Mouse (Mus musculus) megakaryocyte, embryonic 14.5 days (primary cell): Measurements from ENCODE around the gene Add3.

ENCODE experiments used
- FLI1 ChIP-seq: IDR thresholded peaks from 2 replicates; pipeline ENCODE4 v1.6.1; 2012; ENCODE audit warnings: low read length, inconsistent platforms, mixed read lengths
- GATA1 ChIP-seq: IDR thresholded peaks from 3 replicates; pipeline ENCODE4 v1.6.1; 2012; ENCODE audit warnings: mixed read lengths, low read length, inconsistent platforms, borderline replicate concordance

DNA sequence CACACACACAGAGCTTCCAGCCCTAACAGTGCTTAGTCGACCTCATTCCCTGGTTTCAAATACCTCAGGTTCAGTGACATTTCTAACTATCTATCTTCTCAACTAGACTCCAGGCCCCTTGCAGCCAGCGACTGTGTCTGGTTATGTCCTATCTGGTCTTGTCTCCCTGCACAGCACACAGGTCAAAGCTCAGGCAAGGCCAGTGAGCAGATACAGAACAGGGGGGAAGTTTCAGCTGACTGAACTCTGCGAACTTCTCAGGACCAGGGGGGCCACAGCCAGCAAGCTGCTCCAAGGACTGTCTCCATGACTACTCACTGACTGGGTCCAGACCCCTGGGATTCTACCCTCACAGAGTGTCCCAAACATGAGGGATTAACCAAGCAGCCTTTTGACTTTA, 135.0 kb downstream of the Add3 start:
- no peak for TF ChIP-seq GATA1
- TF ChIP-seq FLI1: no peak
